Mouse (Mus musculus) heart, postnatal 0 days (tissue): Measurements from ENCODE around the gene Pgm3. TPM values are rescaled to one million over a fixed set of nuclear protein-coding genes. Genes with fewer than 3 reads are reported as not detected.
A peak's percentile ranks its signal among the peaks of the same experiment; 100 is the strongest.

Source experiments
- ATAC-seq: fragments of 200-750 bp; cut with Nextera tagmentation; 2 replicates; pipeline ENCODE4 v1.8.0; 2017; ENCODE audit warnings: low read depth, moderate number of reproducible peaks, moderate library complexity; ENCODE audit not compliant: insufficient read depth
- DNase-seq: peaks from one replicate; pipeline ENCODE4 v3.0.0-alpha.2; 2016; ENCODE audit warnings: low spot score
- H3K27ac ChIP-seq: fragments of 300-500 bp; sonication (generic); 2 replicates; pipeline ENCODE4 v1.5.1; 2014; ENCODE audit warnings: low read depth, mild to moderate bottlenecking
- H3K27me3 ChIP-seq: fragments of 300-500 bp; sonication (generic); 2 replicates; pipeline ENCODE4 v1.6.1; 2014; ENCODE audit warnings: low read length, mixed read lengths; ENCODE audit not compliant: control insufficient read depth, insufficient read depth
- H3K36me3 ChIP-seq: fragments of 300-500 bp; sonication (generic); replicated peaks from 2 replicates; pipeline ENCODE4 v1.6.1; 2014; ENCODE audit warnings: low read length, mixed read lengths; ENCODE audit not compliant: control insufficient read depth, insufficient read depth
- H3K4me1 ChIP-seq: fragments of 300-500 bp; sonication (generic); 2 replicates; pipeline ENCODE4 v1.6.1; 2014; ENCODE audit warnings: antibody characterized with exemption; ENCODE audit not compliant: control insufficient read depth, insufficient read depth
- H3K4me2 ChIP-seq: fragments of 300-500 bp; sonication (generic); 2 replicates; pipeline ENCODE4 v1.6.1; 2014; ENCODE audit warnings: low read depth, mild to moderate bottlenecking, low read length, moderate library complexity
- H3K4me3 ChIP-seq: fragments of 300-500 bp; sonication (generic); 2 replicates; pipeline ENCODE4 v1.5.1; 2014; ENCODE audit warnings: low read depth, low read length
- H3K9ac ChIP-seq: fragments of 300-500 bp; sonication (generic); replicated peaks from 2 replicates; pipeline ENCODE4 v1.6.1; 2014; ENCODE audit warnings: low read depth, low read length, mixed read lengths
- H3K9me3 ChIP-seq: fragments of 300-500 bp; sonication (generic); replicated peaks from 2 replicates; pipeline ENCODE4 v1.6.1; 2016; ENCODE audit warnings: low read length; ENCODE audit not compliant: control insufficient read depth
- CTCF ChIP-seq: IDR thresholded peaks from 2 replicates; pipeline ENCODE4 v1.5.1; 2016; ENCODE audit warnings: antibody characterized with exemption, control low read depth, low read depth
- EP300 ChIP-seq: IDR thresholded peaks from 2 replicates; pipeline ENCODE4 v1.6.1; 2016; ENCODE audit warnings: antibody characterized with exemption, low read depth
- WGBS: fragments of 180-500 bp; shearing (Covaris S2); extraction: QIAGEN DNeasy Blood & Tissue Kit; methylation state at CpG from one replicate; pipeline ENCODE4 v1.1.7; 2014; 5-methylcytosine and 5-hydroxymethylcytosine counted together
- polyA plus RNA-seq: library from polyadenylated mRNA; unstranded; fragments of >200 nt; fragmentation: Nextera tagmentation; extraction: Ambion mirVana; gene quantifications from 2 replicates; pipeline ENCODE4 v1.2.1, GENCODE M21; 2015
- total RNA-seq: library from RNA; depleted of rRNA; stranded (reverse); fragments of >200 nt; gene quantifications from 2 replicates; pipeline ENCODE4 v1.2.3, GENCODE M21; 2014; ENCODE audit warnings: low replicate concordance

Pgm3 gene
- total and polyA plus RNA-seq, 2 experiments from 2014 or later = 6.8 to 12.1 TPM

GRCm38 (mm10) chr9:86572636-86573291 is 1.1 kb upstream of the Pgm3 start:
- TF ChIP-seq EP300 (no peak), CTCF (peak; percentile 76)
- ATAC-seq = no peak
- WGBS = 10% methylated on average over 13 of the region's 13 CpGs

GRCm38 (mm10) chr9:86572196-86572595 is 554 bp upstream of the Pgm3 start:
- 1% methylated on average over 23 of the region's 25 CpGs for WGBS
- peak overlapping the region; percentile 98 for H3K4me2 ChIP-seq
- H3K36me3 ChIP-seq = peaks cover 4% of the 10 kb centered on the region
- TF ChIP-seq CTCF (no peak), EP300 (no peak)
- peak overlapping the region; percentile 70 for H3K4me3 ChIP-seq
- H3K27ac ChIP-seq = no peak overlapping the region
- no peaks in the 10 kb centered on the region for H3K9me3 ChIP-seq
- DNase-seq (no peak), ATAC-seq (peak; percentile 21)
- peaks cover 7% of the 10 kb centered on the region; the same call in 1 of the 2 replicates for H3K4me1 ChIP-seq
- H3K27me3 ChIP-seq = no peaks in the 10 kb centered on the region
- H3K9ac ChIP-seq = peak overlapping the region; percentile 53

More at GRCm38 (mm10) chr9:86572636-86573291, 1.1 kb upstream of the Pgm3 start:
- H3K27me3 ChIP-seq = no peaks in the 10 kb centered on the region
- H3K4me2 ChIP-seq = peak overlapping the region; percentile 98
- H3K9me3 ChIP-seq = no peaks in the 10 kb centered on the region
- H3K36me3 ChIP-seq = peaks cover 2% of the 10 kb centered on the region
- peaks cover 7% of the 10 kb centered on the region; the same call in 1 of the 2 replicates for H3K4me1 ChIP-seq
- H3K4me3 ChIP-seq = peak overlapping the region; percentile 70
- H3K27ac ChIP-seq = no peak overlapping the region
- peak overlapping the region; percentile 53 for H3K9ac ChIP-seq
- DNase-seq = peak; percentile 46

- peaks cover 7% of the 10 kb centered on the region; the same call in 1 of the 2 replicates for H3K4me1 ChIP-seq
- peak overlapping the region; percentile 50; the same call in 1 of the 2 replicates for H3K9ac ChIP-seq
- peak overlapping the region; percentile 70 for H3K4me3 ChIP-seq
- DNase-seq = no peak
- H3K4me2 ChIP-seq = peak overlapping the region; percentile 98
- no peak for ATAC-seq
- no peak overlapping the region for H3K27ac ChIP-seq
- peaks cover 7% of the 10 kb centered on the region for H3K36me3 ChIP-seq
- no peaks in the 10 kb centered on the region for H3K9me3 ChIP-seq
- no peaks in the 10 kb centered on the region for H3K27me3 ChIP-seq
- no peak for TF ChIP-seq EP300
- TF ChIP-seq CTCF = no peak
- 10% methylated on average over 8 of the region's 8 CpGs for WGBS
These were observed 696 bp downstream of the Pgm3 start for GRCm38 (mm10) chr9:86570946-86571345.

GRCm38 (mm10) chr9:86570261-86570890 is 1.3 kb downstream of the Pgm3 start:
- no peak for DNase-seq
- H3K27ac ChIP-seq = no peak overlapping the region
- H3K4me2 ChIP-seq = peak overlapping the region; percentile 98
- no peaks in the 10 kb centered on the region for H3K9me3 ChIP-seq
- no peaks in the 10 kb centered on the region for H3K27me3 ChIP-seq
- H3K4me3 ChIP-seq = peak overlapping the region; percentile 70; the same call in 1 of the 2 replicates
- H3K9ac ChIP-seq = no peak overlapping the region
- 71% methylated on average over 10 of the region's 10 CpGs for WGBS
- H3K36me3 ChIP-seq = peaks cover 13% of the 10 kb centered on the region
- peaks cover 7% of the 10 kb centered on the region; the same call in 1 of the 2 replicates for H3K4me1 ChIP-seq
- ATAC-seq = no peak
- TF ChIP-seq CTCF (no peak), EP300 (no peak)

GRCm38 (mm10) chr9:86569314-86569910 is 2.2 kb downstream of the Pgm3 start:
- WGBS = 71% methylated on average over 3 of the region's 3 CpGs

More at GRCm38 (mm10) chr9:86569314-86569910, 2.2 kb downstream of the Pgm3 start:
- H3K4me2 ChIP-seq = no peak overlapping the region
- no peaks in the 10 kb centered on the region for H3K27me3 ChIP-seq
- DNase-seq (no peak), ATAC-seq (no peak)
- H3K36me3 ChIP-seq = peaks cover 21% of the 10 kb centered on the region
- no peaks in the 10 kb centered on the region for H3K9me3 ChIP-seq
- peaks cover 7% of the 10 kb centered on the region; the same call in 1 of the 2 replicates for H3K4me1 ChIP-seq
- H3K27ac ChIP-seq = no peak overlapping the region
- no peak overlapping the region for H3K9ac ChIP-seq
- no peak for TF ChIP-seq EP300
- no peak for TF ChIP-seq CTCF
- H3K4me3 ChIP-seq = no peak overlapping the region
